Mouse (Mus musculus): ENCODE measurements around the gene Dupd1.

Gene Dupd1

GRCm38 (mm10) chr14:21720430-21721205 is 6.2 kb upstream of the Dupd1 start:
- no peak for DNase-seq

- no peak for DNase-seq
Observed at GRCm38 (mm10) chr14:21719646-21720383, 5.4 kb upstream of the Dupd1 start.

GRCm38 (mm10) chr14:21711231-21711630 is 3.1 kb downstream of the Dupd1 start:
- no peak for DNase-seq

- DNase-seq, result no peak
Observed at GRCm38 (mm10) chr14:21709545-21709944, 4.8 kb downstream of the Dupd1 start.

- no peak for DNase-seq
Observed at GRCm38 (mm10) chr14:21706759-21707571, 7.4 kb downstream of the Dupd1 start.

DNA sequence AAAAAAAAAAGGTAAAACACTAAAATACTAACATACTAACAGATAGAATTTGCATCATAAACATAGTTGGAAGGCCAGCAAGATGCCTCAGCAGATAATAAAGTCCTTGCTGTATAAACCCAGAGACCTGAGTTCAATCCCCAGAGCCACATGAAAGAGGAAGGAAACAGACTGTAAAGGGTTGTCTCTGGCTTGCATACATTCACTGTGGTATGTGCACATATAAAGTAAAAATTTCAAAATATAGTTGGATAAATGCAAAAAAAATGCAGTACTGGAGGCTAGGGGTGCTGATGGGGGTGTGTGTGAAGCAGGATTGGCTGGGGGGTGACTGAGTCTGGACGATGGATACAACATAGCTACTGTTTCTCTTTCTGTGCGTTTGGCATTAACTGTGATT is 8.9 kb downstream of the Dupd1 start:
- DNase-seq, result no peak

DNA sequence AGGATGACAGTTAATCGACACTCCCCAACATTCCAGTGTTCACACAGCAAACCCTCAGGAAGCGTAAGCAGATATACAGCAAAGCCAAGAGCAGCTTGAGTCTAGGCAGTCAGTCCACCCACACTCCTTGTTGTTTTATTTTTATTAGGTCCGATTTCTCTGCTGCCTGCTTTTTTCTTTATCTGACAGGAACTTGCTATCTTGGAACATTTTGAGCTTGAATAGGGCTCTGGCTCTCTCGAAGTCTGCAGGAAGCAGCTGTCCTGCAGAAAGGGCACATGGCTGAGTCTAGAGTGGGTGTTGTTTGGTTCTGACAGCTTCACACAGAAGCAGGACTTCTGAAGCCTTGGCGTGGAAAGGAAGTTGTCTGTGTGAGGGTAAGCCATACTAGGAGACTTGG is 11.1 kb downstream of the Dupd1 start:
- no peak for DNase-seq

DNA sequence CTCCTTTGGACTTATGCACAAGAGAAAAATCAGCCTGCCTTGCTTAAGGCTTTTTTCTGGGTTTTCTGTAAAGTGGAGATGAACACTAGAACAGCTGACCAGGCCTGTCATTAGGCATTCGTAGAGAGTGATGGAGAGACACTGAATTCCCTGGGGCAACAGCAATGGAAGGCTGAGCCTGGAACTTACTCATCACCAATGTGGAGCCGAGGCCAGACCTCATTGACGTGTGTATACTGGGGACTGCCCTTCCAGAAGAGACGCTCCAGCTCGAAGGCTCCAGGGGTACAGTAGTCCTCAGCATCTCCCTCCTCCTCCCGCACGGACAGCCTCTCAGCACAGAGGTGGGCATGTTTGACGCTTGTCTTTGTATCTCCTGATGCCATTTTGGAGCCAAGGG is 11.7 kb downstream of the Dupd1 start:
- DNase-seq, result no peak

DNA sequence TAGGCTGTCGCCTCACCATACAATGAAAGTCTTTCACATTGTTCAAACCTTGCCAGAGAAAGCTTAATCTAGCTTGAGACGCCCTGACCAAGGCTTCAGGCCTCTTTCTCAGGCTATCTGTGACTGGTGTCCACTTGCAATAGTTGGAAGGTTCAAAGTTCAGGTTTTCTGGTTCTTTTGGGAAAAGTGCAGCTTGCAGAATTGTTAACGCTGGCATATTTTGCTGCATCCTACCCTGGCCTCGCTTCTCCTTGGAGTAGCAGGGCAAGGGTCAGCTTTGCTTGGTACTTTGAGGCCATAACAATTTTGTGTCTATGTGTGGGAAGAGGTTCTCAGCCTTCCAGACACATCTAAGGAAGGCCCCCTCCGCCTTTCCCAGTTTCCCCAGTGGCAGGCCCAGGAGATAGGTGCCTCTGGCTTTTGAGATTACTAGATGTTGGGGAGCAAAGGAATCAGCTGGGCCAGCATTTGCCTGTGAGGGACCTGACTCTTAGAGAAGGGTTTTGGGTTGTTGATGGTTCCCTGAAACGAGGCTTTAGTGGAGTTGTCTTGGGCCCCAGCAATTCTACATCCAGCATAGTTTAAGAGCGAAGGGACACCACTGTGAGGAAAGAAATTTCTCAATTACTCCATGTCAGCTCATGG is 18.1 kb downstream of the Dupd1 start:
- no peak for DNase-seq

GRCm38 (mm10) chr14:21695020-21695419 is 19.4 kb downstream of the Dupd1 start:
- DNase-seq, result no peak

DNA sequence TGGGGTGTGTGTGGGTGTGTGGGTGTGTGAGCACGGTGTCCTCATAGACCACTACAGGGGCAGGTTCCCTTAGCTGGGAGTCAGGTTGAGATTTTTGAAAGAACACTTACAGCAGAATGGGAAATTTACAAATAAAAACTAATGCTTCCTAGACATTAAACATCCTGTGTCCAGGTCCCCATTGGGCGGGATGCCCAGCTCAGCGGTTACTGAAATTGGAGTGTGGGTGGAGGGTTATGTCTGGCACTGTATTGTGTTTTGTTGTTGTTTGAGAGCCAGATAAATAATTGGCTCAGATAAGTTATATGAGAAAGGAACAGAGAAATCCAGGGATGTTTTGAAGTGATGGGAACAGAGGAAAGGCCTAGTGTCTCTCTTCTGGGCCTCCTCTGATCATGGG is 23.3 kb downstream of the Dupd1 start:
- no peak for DNase-seq

GRCm38 (mm10) chr14:21686376-21687279 is 27.7 kb downstream of the Dupd1 start:
- no peak for DNase-seq

- DNase-seq, result no peak
Observed at GRCm38 (mm10) chr14:21685411-21686146, 28.8 kb downstream of the Dupd1 start.

DNA sequence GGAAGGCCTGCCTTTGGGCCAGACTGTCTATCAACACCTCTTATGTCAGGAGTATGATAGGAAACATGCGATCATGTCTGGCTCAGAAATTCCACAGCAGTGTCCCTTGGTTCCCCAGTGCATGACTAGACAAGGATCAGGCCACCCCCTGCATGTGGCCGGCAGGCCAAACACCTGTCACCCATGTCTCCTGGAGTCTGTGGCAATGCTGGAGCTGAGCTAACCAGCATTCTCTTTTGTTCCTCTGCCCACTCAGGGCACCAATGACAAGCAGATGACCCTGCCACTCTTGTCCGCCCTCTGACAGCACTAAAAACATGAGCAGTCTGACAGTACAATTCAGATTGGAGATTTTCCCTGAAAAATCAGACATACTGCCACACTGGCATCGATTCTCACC is 30.5 kb downstream of the Dupd1 start:
- no peak for DNase-seq

GRCm38 (mm10) chr14:21682681-21683129 is 31.7 kb downstream of the Dupd1 start:
- DNase-seq, result peak; percentile 26 to 47

DNA sequence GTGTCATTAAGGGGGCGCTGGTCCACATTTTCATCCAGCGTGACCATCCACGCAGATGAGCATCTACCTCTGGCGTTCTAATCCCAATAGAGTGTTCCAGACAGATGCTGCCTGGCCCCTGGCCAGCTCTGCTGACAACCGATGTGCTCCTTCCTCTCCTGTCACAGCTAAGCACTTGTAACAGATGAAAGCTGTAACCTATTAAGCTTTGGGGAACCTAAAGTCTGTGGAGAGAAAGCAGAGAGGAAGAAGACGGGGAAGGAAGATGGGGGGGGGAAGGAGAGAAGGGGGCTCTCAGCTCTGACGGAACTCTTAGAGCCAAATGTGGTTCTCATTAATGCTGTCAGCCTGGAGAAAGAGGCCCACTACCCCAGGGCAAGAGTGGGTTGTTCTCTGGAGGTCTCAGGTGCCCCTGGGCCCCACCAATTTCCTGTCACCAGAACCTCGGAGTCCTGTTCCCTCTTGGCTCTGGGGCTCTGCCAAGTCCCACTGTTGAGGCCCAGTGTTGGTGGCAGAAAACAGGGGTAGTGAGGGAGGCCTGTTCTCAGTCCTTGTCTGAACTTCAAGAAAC is 34.7 kb downstream of the Dupd1 start:
- DNase-seq, result no peak

DNA sequence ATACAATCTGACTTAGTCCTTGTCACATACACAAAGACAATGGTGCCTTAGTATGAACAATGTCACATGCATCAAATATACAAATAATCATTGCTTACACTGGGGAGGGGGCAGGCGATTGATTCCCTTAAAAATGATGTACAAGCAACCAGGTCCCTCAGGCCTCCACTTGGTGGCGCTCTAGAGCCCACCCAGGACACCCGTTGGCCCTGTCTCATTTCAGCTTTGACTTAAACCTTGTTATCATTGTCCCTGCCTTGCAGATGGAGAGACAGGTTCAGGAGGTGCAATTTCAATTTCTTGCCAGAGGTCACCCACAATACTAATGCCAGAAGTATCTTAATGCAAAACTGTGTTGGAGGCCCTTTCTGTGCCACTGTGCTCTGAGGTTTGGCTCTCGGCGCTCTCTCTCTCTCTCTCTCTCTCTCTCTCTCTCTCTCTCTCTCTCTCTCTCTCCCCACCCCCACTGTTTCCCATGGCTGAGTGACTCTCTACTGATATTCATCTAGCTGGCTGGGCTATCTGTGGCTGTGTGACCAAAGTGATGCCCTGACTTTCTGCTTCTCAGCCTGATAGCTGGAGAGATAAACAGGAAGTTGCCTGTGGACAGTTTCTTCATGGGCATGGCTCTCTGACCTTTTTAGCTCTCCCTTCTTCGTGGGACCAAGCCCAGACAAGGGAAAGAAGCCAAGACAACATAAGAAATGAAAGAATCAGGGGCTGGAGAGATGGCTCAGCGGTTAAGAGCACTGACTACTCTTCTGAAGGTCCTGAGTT is 35.7 kb downstream of the Dupd1 start:
- peak in 1 of 2 experiments; percentile 33 for DNase-seq

DNA sequence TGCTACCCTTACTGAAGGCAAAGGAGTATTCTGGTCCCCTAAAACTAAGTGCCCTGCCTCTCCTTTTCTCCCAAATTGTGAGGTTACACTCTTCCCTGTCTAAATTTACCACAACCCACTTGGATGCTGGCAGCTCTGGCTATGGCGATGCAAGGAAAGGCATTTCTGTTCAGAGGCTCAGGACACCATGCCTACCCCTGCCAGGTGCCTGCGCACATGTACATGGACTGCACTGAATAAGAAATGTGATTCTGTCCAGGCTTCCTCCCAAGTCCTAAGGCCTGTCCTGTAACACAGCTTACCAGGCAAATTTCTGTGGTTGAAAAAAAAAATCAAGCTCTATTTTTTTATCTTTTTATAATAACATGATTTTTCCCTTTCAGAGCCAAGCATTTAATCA is 38.2 kb downstream of the Dupd1 start:
- DNase-seq, result no peak

DNA sequence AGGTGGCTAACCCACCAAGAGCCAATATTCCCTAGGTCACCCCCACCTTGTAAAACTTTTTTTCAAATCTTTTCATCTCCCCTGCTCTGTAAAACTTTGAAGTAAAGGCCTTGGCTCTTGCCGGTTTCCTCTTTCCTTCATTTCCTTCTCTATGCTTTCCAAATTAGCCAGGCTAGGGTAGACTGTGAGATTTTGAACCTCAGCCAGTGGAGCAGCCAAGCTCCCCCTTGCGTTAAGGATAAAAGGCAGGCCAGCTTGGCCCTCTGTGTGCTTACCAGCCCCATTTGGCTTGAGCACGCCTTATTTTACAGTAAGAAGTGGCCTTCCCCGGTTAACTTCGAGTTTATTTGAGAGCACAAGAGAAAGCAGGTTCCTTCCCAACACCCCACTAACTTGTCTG is 39.9 kb downstream of the Dupd1 start:
- no peak for DNase-seq

- DNase-seq, result no peak
Observed at GRCm38 (mm10) chr14:21673100-21673499, 41.3 kb downstream of the Dupd1 start.

All from cerebellum, postnatal 36 days (tissue).